ENCODE assay signal across 16 mouse cellular contexts in the genomic region with DNA sequence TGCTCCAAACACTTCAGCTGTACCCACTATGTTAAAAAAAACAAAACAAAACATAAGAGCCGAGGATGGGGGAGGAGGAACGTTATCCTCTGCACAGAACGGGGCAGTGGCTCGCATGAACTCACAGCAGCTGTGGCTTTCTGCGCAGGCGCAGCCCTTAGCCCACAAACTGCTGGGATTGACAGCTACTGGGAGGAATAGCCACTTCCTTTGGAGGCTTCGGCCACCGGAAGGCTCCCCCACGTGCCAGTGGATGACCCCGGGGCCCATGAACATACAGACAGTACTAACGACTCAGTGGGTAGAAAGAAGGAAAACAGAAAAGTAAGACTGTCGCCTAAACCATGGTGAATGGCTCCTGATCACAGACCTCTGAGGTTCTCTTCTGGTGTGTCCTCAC. TPM values are rescaled to one million over a fixed set of nuclear protein-coding genes. Genes with fewer than 3 reads are reported as not detected.
DNase-seq lines count a peak whose midpoint lies in the region; ATAC-seq and TF ChIP-seq lines count a peak whose summit lies in the region.
"Had no signal": no experiment of that assay in that cellular context is flagged by ENCODE, and none has a peak within 500 bp of the region (broad histone marks: within the 10 kb centered on the region; RNA-seq: fewer than 3 reads in every experiment).

No protein-coding gene starts in this region.

- H3K36me3 ChIP-seq in forebrain, embryonic 12.5 days (replicated peaks): 0 out of 2 replicates have a peak, but pooled peaks cover 3% of the 10 kb centered on the region
- H3K36me3 ChIP-seq in forebrain, embryonic 10.5 days (replicated peaks): peaks cover 4% of the 10 kb centered on the region; the same call in 1 of the 2 replicates
- peaks cover 3% of the 10 kb centered on the region; the same call in 1 of the 2 replicates for H3K36me3 ChIP-seq in midbrain, postnatal 0 days (ENCODE audit: insufficient read depth, low read length)
- H3K36me3 ChIP-seq: limb, embryonic 13.5 days had no signal

- 75% methylated on average over 12 of the region's 12 CpGs for WGBS in forebrain, embryonic 12.5 days
- WGBS in forebrain, embryonic 10.5 days: 75% methylated on average over 12 of the region's 12 CpGs
- 77% methylated on average over 12 of the region's 12 CpGs for WGBS in midbrain, postnatal 0 days

- H3K4me1 ChIP-seq in forebrain, embryonic 12.5 days: peaks cover 9% of the 10 kb centered on the region
- peaks cover 10% of the 10 kb centered on the region for H3K4me1 ChIP-seq in forebrain, embryonic 10.5 days
- H3K4me1 ChIP-seq in midbrain, postnatal 0 days (ENCODE audit: insufficient read depth, low read length): no peaks in the 10 kb centered on the region

- 0 out of 2 replicates have a peak overlapping the region, but pooled peaks have one; percentile 46 for H3K27ac ChIP-seq in forebrain, embryonic 12.5 days
- no peak overlapping the region for H3K27ac ChIP-seq in forebrain, embryonic 10.5 days
- H3K27ac ChIP-seq in midbrain, postnatal 0 days (ENCODE audit: low read depth, low read length): peak overlapping the region; percentile 43; the same call in 1 of the 2 replicates
- H3K27ac ChIP-seq: hindbrain, embryonic 10.5 days; limb, embryonic 13.5 days; neural tube, embryonic 13.5 days had no signal

- DNase-seq in forebrain, embryonic 10.5 days (ENCODE audit: extremely low spot score, low spot score): no peak
- peak; percentile 63 for DNase-seq in kidney, postnatal 10 days
- DNase-seq in kidney, adult 18-20 months: no peak
- peak; percentile 43 for DNase-seq in thymus, postnatal 0 days (ENCODE audit: low spot score)
- no peak for DNase-seq in thymus, postnatal 10 days (ENCODE audit: low spot score in 2 of 2)
- no peak for DNase-seq in midbrain, postnatal 0 days (ENCODE audit: low spot score)
- DNase-seq in spleen, adult 18-20 months: no peak
- DNase-seq: gastrocnemius, postnatal 10 days; lung, postnatal 36 days; right cerebral cortex, postnatal 25 days had no signal

- no peak for TF ChIP-seq CTCF in midbrain, postnatal 0 days (IDR thresholded peaks at IDR 0.05)

- no peak overlapping the region for H3K9ac ChIP-seq in forebrain, embryonic 12.5 days
- no peak overlapping the region for H3K9ac ChIP-seq in midbrain, postnatal 0 days (replicated peaks; ENCODE audit: low read length, poor library complexity, severe bottlenecking)
- H3K9ac ChIP-seq: limb, embryonic 13.5 days; neural tube, embryonic 13.5 days had no signal

- no peak overlapping the region for H3K4me3 ChIP-seq in forebrain, embryonic 12.5 days (replicated peaks)
- H3K4me3 ChIP-seq in forebrain, embryonic 10.5 days: no peak overlapping the region
- no peak overlapping the region for H3K4me3 ChIP-seq in midbrain, postnatal 0 days (ENCODE audit: low read depth, low read length)
- H3K4me3 ChIP-seq: hindbrain, embryonic 10.5 days; limb, embryonic 13.5 days; neural tube, embryonic 13.5 days had no signal

- no peak for ATAC-seq in forebrain, embryonic 12.5 days (ENCODE audit: low FRiP score)
- ATAC-seq in midbrain, postnatal 0 days (ENCODE audit: low FRiP score): no peak
- ATAC-seq: activated CD4-positive, CD25-positive, alpha-beta regulatory T cell, adult 4 months had no signal

- H3K27me3 ChIP-seq in forebrain, embryonic 12.5 days: no peaks in the 10 kb centered on the region
- H3K27me3 ChIP-seq in forebrain, embryonic 10.5 days (ENCODE audit: poor library complexity, severe bottlenecking): no peaks in the 10 kb centered on the region
- H3K27me3 ChIP-seq in midbrain, postnatal 0 days (ENCODE audit: insufficient read depth, low read length): no peaks in the 10 kb centered on the region
- H3K27me3 ChIP-seq: limb, embryonic 13.5 days; neural tube, embryonic 13.5 days had no signal

- no peak overlapping the region for H3K4me2 ChIP-seq in forebrain, embryonic 12.5 days
- no peak overlapping the region for H3K4me2 ChIP-seq in midbrain, postnatal 0 days (ENCODE audit: low read depth, low read length, poor library complexity, severe bottlenecking)
- H3K4me2 ChIP-seq: limb, embryonic 13.5 days; neural tube, embryonic 13.5 days had no signal

- H3K9me3 ChIP-seq in forebrain, embryonic 12.5 days: no peaks in the 10 kb centered on the region
- no peaks in the 10 kb centered on the region for H3K9me3 ChIP-seq in forebrain, embryonic 10.5 days
- H3K9me3 ChIP-seq in midbrain, postnatal 0 days (ENCODE audit: low read length): no peaks in the 10 kb centered on the region
- H3K9me3 ChIP-seq: G1E; hindbrain, embryonic 10.5 days; limb, embryonic 13.5 days; neural tube, embryonic 13.5 days had no signal

RNA-seq across cellular contexts. Expression of a gene that starts 34.3 kb away (rescaled TPM):
- 81.3 and 85.2 TPM in 2 replicates for polyA plus RNA-seq in forebrain, embryonic 12.5 days (2016; fragmentation: Nextera tagmentation; extraction: Ambion mirVana)
- polyA plus RNA-seq in forebrain, embryonic 10.5 days (2016; fragmentation: Nextera tagmentation; extraction: Ambion mirVana): 69.6 and 70.4 TPM in 2 replicates
- 83.5 and 91.0 TPM in 2 replicates for polyA plus RNA-seq in thymus, postnatal 0 days (2015; fragmentation: Nextera tagmentation; extraction: Ambion mirVana)
- total RNA-seq in midbrain, postnatal 0 days (2014; rRNA removed): 34.4 and 39.8 TPM in 2 replicates
- 25.4 and 25.6 TPM in 2 replicates for polyA plus RNA-seq in midbrain, postnatal 0 days (2015; fragmentation: Nextera tagmentation; extraction: Ambion mirVana)

Comparison
In these comparisons a context has a peak if more than half of its experiments do, and no peak if none do; other contexts are left out.
1. DNase-seq: peak in kidney, postnatal 10 days (single experiment) and thymus, postnatal 0 days (single experiment); none in forebrain, embryonic 10.5 days (single experiment), kidney, adult 18-20 months (single experiment), thymus, postnatal 10 days (0 of 2), midbrain, postnatal 0 days (single experiment) and spleen, adult 18-20 months (0 of 2).